Mouse (Mus musculus) thymus, postnatal 4 days (tissue): ENCODE measurements around the gene Tanc1.

ENCODE experiments used
- DNase-seq: peaks from one replicate; pipeline ENCODE4 v3.0.0; 2021

The Tanc1 gene

DNA sequence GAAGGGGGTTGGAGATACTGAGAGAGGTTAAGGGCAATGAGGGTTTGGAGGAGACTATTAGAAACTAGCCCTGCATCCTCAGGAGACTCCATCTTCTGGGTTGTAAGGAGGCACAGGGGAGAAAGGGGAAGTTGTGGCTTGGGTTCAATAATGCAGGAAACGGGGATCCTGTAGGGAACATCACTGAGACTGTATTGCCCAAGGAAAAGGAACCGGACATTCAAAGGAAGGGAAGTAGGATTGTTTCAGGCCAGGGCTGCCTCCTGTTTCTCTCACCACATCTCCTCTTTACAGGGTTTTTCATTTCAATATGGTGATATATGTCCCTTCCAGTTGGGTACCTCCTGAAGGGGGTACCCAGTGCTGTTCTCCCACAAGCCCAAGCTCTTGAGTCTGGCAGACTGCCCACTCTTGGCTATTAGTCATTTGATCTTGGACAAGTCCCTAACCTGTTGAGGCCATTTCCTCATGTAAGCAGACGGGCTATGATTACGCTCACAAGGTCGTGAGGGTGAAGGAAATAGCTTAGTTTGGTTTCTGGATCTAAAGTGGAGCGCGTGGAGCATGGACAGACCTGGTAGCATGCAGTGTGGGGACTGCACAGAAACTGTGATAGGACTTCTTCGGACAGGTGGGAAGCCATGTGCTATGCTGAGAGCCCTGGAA is 191.0 kb downstream of the Tanc1 start:
- no peak for DNase-seq

DNA sequence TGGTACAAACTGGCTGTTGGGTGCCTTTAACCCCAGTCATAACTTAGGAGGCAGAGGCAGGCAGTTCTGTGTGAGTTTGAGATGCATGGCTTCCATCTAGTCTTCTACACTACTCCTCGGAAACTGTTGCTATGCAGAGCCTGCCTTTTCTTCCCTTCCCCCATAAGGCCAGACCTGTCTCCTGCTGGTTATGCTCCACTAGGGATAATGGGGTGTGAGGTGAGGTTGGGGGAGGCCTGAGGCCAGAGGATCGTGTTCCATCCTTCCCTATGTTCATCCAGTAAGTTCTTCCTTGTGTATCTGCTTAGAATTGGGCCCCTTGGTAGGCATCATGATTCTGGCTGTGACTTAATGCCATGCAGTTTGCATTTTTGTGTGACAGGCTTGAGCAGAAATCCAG is 193.8 kb downstream of the Tanc1 start:
- DNase-seq = no peak

DNA sequence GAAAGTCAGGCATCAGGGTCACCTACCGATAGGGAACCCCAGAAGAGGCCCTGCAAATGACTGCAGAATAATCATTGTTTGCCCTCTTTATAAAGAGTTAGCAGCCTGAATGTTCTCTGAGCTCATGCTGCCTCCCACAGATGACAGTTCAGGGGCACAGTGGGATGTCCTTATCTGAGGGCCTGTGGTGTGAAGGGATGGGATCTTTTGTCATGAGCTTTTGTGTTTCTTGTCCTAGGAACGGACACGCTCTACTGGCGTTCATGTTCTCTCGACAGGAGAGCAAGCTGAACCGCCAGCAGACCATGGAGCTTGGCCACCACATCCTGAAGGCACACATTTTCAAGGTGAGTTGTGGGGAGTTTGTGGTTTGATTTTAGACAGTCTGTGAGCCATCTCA is 194.2 kb downstream of the Tanc1 start:
- no peak for DNase-seq

DNA sequence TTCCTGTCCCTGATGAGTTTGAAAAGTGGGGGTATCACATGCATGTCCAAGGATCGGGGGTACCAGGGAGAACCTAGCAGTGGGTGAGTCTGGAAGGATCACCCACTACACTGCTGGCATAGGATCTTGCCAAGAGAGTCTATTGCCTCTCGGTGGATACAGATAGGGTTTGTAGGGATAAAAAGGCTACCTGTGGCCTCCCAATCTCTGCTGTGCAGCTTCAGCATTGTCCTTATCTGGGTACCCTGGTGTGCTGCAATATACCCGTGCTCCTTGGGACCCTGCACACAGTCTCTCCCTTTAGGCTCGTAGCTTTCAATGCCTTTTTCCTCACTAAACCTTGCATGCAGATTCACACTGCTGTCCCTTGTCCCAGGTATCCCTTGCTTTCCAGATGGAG is 196.8 kb downstream of the Tanc1 start:
- DNase-seq = no peak

DNA sequence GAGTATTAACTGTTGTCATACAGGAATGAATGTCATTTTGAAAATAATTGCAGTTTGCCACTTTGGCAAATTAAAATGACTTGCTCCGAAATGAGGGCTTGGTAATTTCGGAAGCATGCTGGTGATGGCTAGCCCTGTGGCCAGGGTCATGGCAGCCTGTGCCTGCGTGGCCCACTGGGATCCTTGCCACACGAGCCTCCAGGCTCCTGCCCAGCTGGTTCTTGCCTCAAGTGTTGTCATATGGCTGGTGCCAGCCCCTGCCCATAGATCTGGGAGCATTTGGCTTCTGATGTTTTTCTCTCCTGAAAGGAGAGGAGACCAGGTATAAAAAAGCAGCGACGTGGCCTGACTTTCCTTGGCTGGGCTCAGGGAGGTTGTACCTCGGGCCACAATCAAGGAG is 198.2 kb downstream of the Tanc1 start:
- DNase-seq = no peak

DNA sequence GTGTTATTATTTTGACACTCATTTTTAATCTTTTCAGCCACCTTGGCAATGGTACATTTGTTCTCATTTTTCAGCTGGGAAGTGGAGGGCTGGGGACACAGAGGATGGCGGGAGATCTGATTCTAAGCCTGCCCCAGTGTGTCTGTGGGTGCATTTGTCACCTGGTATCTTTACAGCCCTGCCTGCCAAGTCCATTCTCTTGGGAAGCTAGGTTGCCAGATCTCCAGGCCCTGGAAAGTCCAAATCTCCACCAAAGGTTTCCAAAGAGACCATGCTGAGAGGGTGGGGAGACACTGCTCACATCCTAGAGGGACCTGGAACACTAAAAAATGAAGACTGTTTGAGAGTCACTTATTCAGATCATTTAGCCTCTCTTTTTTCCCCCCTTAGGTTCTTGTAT is 199.4 kb downstream of the Tanc1 start:
- DNase-seq = no peak

DNA sequence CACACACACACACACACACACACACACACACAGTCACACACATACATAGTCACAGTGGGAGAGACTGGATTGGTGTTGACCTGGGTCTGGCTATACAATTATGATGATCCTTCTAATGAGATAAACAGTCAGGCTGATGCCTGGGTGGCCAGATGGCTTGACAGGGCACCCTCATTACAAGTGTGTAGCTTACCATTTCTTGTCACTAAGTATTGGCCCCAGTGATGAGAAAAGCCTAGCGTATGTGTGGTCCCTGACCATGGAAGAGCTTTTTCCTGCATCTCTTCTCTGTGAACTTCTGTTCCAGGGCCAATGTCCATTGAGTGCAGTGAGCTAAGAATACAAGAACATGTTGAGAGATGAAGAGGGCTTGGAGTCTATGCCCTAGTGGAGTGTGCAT is 200.8 kb downstream of the Tanc1 start:
- no peak for DNase-seq

DNA sequence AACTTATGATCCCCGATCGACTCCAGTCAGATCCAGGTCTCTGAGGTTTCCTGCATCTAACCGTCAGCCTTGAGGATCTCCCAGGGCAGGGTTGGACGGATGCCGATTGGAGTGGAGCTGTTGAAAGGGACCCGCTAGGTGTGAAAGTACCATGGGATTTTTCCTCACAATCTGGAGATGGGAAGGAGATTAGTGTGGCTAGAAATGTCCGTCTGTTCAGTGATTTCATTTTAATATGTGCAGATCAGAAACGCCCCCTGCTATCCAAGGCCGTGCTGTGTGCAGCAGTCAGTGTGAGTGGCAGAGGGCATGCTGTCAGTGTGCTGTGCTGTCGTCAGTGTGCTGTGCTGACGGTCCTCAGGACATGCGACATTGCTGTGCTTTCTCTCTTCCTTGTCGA is 201.6 kb downstream of the Tanc1 start:
- DNase-seq = no peak

DNA sequence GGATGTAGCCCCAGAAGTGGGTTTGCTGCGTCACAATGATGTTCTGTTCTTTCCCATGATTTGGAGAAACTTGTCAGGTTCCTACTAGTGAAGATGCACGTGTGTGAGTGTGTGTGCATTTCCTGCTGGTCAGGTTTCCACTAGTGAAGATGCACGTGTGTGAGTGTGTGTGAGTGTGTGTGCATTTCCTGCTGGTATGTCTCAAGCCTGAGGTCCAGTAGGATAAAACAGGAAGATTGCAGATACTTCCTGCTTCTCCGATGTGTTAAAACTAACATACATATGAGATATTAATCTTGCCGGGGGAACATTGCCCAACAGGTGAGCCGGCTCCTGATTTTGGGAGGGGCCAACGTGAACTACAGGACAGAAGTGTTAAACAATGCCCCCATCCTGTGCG is 203.2 kb downstream of the Tanc1 start:
- DNase-seq = no peak

DNA sequence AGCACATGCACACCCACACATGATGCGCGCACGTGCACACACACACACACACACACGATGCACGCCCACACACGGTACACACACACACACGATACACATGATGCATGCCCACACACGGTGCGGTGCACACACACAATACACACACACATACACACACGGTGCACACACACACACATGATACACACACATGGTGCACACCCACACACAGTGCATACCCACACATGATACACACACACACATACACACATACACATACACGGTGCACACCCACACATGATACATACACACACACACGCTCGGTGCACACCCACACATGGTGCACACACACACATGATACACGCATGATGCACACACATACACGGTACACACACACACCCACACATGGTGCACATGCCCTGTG is 206.8 kb downstream of the Tanc1 start:
- no peak for DNase-seq

DNA sequence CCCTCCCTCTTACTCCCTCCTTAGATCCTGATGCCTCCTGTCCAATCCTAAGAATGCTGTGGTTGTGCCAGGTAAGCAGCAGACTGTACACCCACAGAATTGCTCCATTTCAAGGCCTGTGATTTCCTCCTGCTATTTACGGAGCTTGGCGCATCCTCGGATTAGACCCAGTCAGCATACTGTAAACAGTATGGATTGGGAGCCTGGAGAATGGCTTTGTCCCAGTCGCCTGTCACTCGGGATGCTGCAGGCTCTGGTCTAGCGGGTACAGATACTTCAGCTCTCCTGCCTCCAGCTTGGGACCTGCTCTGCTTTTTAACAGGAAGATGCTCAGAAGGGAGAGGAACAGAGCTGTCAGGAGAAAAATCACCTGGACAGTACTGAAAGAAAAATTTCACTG is 207.6 kb downstream of the Tanc1 start:
- DNase-seq = no peak

DNA sequence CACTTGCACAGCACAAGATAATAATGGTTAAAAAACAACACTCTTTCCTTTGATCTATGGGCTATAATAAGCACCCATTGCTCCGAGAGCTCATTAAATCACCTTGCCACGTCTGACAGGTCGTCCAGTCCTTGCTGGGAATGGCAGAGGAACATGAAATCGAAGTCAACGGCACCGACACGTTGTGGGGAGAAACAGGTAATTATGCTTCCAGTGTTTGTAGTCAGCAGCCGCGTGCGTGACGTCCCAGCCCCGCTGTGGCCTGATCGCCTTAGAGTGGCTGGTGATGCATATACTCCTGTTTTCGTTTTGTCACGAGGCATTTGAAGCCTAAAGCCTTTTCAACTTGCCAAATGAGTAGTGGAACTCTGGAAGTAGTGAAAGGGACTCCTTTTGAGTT is 208.2 kb downstream of the Tanc1 start:
- no peak for DNase-seq

DNA sequence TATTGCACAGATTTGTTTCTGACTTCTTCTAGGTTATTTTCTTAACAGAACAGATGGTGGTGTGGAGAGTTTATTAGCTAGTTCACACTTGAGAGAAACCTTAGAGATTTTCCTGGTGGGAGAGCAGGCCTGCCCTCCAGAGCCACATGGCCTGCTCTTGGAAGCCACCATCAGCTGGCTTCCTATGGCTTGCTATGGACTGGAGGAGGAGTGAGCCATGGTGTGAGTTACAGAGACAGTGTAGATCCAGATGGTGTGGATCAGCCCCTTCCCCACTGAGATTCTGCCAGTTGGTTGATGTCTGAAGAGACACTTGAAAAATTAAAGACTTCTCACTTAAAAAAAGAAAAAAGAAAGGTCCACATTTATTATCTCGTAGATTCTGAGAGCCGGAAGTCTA is 209.2 kb downstream of the Tanc1 start:
- no peak for DNase-seq

DNA sequence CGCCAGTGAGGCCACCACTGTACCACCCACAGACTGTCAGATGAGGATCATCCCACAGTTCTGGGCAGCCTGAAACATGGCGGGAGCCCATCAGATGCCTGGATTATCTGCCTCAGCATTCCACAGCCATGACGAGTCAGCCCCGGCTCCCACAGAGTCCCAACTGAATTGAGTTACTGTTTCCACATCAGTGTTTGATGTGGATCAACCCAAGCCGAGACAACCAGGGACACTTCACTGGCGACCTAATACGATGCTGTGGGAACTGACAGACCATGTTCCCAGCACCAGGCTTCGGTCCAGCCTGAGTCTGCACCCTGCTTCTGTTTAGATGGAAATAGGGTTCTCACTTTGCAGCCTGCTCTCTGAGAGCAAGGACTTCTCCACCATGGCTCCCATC is 212.4 kb downstream of the Tanc1 start:
- DNase-seq = no peak

DNA sequence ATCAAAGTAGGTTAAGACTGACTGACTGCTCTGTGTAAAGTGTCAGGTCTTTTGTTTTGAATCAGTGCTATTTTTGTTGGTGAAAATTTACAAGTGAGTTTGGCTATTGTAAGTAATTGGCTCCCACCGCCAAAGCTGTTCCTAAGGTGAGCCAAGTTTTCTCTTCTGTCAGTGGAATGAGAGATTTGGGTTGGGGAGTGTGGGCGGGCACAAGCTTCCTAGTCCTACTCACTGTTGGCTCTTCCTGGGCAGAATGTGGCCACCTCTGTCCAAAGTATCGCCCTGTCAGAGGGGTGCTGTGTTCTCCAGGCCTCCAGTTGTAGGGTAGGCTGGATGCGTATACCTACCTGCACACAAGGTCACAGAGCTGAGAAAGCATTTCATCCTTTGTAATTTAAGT is 213.5 kb downstream of the Tanc1 start:
- no peak for DNase-seq

DNA sequence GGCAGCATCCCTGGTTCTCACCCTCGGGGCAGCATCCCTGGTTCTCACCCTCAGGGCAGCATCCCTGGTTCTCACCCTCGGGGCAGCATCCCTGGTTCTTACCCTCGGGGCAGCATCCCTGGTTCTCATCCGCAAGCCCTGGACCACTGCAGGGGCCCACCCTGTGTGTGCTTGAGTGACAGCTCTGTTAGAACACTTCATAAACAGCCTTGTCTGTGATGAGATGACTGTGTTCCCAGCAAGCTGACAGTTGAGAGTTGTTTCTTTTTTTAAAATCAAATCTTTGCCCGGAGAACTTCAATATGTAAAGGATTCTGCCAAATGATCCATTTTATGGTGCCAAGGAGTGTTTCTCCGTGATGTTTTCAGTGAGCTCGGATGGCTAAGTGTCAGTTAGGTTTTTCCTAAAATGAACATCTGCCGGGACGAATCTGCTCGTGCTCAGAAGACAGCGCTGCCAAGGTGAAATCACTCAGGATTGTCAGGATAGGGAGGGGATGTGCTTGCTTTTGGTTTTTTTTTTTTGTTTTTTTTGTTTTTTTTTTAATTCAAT is 216.3 kb downstream of the Tanc1 start:
- no peak for DNase-seq

DNA sequence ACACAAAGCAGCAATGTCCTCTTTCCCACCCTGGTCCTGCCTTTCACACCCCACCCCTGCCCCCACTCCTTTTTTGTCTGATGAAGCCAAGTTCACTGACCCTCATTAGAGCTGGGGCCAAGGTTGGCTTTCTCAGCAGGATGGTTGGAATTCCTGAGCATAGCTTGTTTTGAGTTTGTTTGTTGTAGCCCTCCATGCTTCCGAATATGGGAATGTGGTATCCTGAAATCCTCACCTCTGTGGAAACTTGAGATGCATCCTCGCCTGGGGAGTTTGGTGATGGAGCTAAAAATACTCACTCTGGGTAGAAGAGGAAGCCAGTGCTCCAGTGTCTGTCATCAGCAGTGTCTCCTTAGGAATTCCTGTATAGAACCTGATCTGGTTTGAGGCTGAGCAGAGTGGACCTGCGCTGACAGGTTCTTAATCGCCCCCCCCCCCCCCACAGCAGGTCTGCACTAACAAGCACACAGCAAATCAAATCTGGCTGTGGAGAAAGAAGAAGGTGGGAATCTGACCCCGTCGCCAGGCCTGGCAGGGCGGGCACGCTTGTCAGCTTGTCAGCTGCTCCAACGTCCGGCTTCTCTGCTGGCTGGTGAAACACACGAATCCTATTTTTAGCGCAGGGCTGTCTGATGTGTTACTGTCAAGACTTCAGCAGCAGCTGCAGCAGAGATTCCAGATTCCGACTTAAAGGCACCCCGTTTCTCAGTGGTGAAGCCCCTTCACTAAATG is 217.1 kb downstream of the Tanc1 start:
- DNase-seq = peak; percentile 61

DNA sequence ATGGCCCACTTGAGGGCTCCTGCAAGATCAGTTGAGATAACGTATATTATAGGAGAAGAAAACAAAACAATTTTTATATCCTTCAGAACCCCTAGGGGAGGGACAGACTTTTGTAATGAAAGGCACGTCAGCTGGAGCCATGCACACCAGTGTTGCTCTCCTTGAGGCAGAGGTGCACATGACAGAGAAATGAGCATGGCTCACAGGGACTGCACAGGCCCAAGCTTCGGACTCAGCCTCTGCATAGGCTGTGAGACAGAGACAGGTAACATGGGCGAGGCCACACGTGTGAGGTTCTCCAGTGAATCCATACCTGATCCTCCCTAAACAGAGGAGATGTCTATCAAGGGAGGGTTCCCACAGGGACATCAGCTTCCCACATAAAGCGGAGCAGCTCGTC is 217.9 kb downstream of the Tanc1 start:
- DNase-seq = no peak

DNA sequence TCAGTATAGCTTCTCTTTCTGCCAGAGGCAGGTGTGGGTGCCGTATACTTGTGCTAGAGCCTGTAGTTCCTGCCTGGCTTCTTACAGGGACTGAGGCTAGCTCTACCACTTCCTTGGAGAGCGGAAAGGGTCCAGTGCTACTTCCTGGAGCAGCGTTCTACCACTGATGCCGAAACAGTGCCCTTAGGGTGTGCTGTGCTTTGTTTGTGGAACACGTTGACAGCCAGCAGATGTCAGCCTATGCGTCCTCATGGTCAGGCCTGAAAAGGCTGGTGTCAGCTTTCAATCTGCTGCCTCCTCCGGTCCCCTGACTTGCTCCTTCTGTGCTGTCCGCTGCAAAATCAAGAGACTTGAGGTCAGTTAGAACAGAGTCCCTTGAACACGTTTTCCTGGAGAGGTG is 218.3 kb downstream of the Tanc1 start:
- DNase-seq = no peak

DNA sequence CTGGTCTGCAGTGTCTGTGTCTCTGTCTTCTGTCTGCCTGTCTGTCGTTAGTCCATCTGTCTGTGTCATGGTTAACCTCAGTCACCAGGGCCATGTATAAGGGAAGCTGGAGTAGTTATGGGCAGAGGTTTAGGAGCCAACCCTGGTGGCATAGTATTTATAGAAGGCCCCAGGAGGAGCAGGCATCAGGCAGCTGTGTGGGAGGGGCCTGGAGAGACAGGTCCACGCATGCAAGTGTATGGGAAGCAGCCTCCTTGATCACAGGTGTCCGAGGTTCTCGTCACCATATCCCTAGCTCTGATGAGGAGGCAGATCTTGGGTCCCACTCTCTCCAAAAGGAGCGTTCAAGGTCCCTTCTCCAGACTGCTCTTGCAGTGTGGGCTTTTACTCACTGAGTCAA is 219.1 kb downstream of the Tanc1 start:
- no peak for DNase-seq

DNA sequence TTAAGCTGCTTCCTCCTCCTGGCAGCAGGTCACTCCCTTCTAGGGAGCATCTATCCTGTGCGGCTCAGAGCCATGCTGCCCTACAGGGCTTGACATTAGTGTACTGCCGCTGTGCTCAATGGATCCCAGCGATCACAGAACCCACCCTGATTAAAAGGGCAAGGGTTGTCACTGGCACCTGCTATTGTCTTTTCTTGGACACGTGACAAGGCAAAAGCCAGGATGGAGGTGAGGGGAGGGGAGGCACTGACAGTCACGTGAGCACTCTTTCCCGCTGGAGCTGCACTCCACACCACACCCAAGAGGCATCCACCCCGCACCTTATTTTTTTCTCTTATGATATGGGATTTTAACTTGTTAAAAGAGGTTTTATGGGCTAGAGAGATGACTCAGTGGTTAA is 220.0 kb downstream of the Tanc1 start:
- DNase-seq = no peak

DNA sequence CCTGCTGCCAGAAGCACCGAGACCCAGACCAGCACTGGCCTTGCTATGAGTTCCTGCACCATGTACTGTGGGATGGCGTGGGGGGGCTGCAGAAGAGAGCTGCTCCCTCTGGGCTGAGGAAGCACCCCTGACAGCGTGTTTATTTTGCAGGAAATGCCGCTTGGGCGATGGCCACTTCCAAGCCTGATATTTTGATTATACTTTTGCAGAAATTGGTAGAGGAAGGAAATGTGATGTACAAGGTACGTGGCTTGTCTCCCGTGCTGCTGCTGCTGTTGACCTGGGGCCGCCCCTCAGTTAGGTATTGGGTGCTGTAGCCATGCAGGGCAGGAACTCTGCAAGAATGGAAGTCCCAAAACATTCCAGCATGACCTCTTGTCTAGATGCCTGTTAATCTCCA is 227.0 kb downstream of the Tanc1 start:
- DNase-seq = no peak

DNA sequence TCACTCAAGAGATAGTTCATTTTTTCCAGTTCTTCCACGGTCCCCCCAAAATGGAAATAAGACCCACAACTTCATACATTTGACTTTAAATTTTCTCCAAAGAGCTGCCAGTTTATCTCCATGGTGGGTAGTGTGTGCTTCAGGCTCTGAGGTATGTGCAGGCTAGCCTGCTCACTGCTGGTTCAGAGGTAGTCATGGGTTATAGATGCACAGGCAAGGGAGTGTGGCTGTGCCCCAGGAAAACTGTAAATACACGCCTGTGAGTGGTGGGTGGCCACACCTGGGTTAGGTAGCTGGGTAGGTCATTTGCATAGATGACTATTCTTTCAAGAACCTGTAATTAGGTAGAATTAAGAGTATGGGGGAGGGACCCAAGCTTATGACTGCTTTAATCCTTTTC is 227.9 kb downstream of the Tanc1 start:
- DNase-seq = no peak

DNA sequence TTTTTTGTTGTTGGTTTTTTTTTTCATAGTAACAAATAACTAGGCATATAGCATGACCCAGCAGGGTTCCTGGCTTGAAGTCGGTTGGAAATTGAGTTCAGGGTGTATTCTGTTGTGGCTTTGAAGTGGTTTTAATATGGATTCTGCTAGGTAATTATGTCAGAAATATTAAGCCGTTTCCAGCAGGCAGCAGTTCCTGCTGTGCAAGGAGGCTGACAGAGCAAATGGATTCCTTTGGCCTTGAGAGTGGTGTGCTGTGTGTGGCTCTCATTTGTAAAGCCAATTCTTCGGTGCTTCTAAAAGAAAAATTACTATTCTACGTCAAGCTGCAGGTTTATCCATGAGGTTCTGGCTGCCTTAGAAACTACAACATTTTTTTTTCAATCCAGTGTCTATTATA is 228.3 kb downstream of the Tanc1 start:
- DNase-seq = no peak
